Mouse (Mus musculus): ENCODE data around the gene Paip2b. TPM values are rescaled to one million over a fixed set of nuclear protein-coding genes. Genes with fewer than 3 reads are reported as not detected.

The Paip2b gene
- 6.7 TPM in 2 replicates for polyA plus RNA-seq (2012; rRNA removed)

GRCm38 (mm10) chr6:83831606-83832123 lies at the start of gene Paip2b:
Gene Paip2b, minus strand, starts transcription at chr6:83831741.

DNA sequence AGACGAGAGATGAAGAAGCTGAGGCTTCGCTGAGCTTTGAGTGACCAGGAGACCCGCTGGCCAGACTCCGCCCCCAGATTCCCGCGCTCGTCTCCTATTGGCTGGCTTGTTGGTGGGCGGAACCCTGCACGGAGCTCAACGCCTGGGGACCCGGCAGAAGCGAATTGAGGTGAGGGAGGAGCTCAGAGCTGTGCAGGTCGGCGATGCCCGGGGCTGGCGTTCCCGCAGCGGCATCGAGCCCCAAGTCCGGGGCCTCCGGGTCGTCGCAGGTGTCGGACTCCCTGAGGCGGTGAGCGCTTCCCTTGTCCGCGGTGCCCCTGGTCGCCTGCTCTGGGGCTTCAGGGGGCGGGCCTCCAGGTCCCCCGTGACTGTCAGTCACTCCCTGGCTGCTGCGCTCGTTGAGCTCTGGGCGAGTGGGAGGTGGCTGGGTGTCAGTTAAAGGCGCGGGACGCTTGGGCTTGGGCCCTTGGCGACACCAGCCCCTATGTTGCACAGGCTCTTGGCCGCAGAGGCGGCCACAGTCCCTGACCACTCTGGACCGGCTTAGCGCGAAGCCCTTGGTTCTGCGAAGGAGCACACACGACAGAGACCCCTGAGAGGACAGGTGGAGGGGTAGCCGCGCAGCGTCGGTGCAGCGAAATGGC lies 35.5 kb upstream of the Paip2b start, which contains the start of gene Zfp638:
Gene Zfp638 (plus strand): TSS at position 156 of the 644 bp plus-strand sequence.

DNA sequence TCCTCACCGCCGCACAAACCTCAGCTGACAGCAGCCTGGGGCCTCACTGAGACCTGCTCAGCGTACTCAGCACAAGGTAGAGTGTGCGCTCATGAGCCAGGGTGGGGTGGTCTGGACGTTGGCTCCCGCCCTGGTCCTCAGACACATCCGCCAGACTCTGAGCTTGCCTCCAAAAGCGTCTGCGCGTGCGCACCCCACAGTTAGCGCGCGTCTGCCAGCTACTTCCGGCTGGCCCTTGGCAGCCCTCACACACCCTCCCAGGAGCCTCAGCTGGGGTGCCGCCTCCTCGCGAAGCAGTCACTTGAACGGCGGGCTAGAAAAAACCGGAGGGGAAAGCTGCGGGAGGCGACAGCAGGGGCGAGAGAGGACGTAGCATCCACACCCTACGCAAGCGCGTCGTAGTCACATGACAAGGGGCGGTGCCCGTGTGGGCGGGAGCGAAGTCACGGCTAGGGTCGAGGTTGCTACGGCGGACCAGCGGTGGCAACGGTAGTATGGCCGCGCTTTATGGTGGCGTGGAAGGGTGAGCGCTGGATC lies 36.7 kb downstream of the Paip2b start, which contains the start of gene Nagk:
Gene Nagk (plus strand): TSS at position 223 of the 537 bp plus-strand sequence.

GRCm38 (mm10) chr6:83775638-83776293 lies 55.8 kb downstream of the Paip2b start, which contains the start of gene Tex261:
Gene Tex261, minus strand, starts transcription at chr6:83775813.

GRCm38 (mm10) chr6:83762344-83762743 lies 69.2 kb downstream of the Paip2b start, which contains the start of gene Ankrd53:
Gene Ankrd53, plus strand, starts transcription at chr6:83762644.

Other genes with a start within 250 kb of the Paip2b start
- 3.7 and 4.2 TPM in 2 replicates for gene Clec4f, start 175.6 kb downstream of the Paip2b start, polyA plus RNA-seq (2012; rRNA removed)
- 0.15 and 0.22 TPM in 2 replicates for gene Cd207, start 153.9 kb downstream of the Paip2b start, polyA plus RNA-seq (2012; rRNA removed)
- not detected in 2 replicates for gene Vax2, start 120.5 kb downstream of the Paip2b start, polyA plus RNA-seq (2012; rRNA removed)
- gene Atp6v1b1, start 88.8 kb downstream of the Paip2b start, polyA plus RNA-seq (2012; rRNA removed) = 0.03 and 0.05 TPM in 2 replicates
- not detected in 2 replicates for gene Ankrd53, start 69.1 kb downstream of the Paip2b start, polyA plus RNA-seq (2012; rRNA removed)
- gene Tex261, start 55.9 kb downstream of the Paip2b start, polyA plus RNA-seq (2012; rRNA removed) = 19.2 and 22.3 TPM in 2 replicates
- gene Nagk, start 36.8 kb downstream of the Paip2b start, polyA plus RNA-seq (2012; rRNA removed) = 4.8 and 6.9 TPM in 2 replicates
- gene Zfp638, start 35.4 kb upstream of the Paip2b start, polyA plus RNA-seq (2012; rRNA removed) = 16.9 and 17.9 TPM in 2 replicates
- 1.6 and 1.9 TPM in 2 replicates for gene Dysf, start 176.8 kb upstream of the Paip2b start, polyA plus RNA-seq (2012; rRNA removed)